Mouse (Mus musculus) C2C12 (cell line): ENCODE measurements around the gene Zbtb11. TPM values are rescaled to one million over a fixed set of nuclear protein-coding genes. Genes with fewer than 3 reads are reported as not detected.
A peak's percentile ranks its signal among the peaks of the same experiment; 100 is the strongest.

ENCODE experiments used
- H3K27me3 ChIP-seq: one replicate; pipeline ENCODE4 v1.6.1; 2011; ENCODE audit not compliant: control insufficient read depth, insufficient read depth, insufficient read length
- H3K36me3 ChIP-seq: one replicate; pipeline ENCODE4 v1.6.1; 2011; ENCODE audit not compliant: control insufficient read depth, insufficient read depth
- H3K4me3 ChIP-seq: one replicate; pipeline ENCODE4 v1.5.1; 2011; ENCODE audit warnings: mild to moderate bottlenecking, control low read depth; ENCODE audit not compliant: poor library complexity, insufficient read depth, severe bottlenecking
- H3K79me2 ChIP-seq: one replicate; pipeline ENCODE4 v1.6.1; 2011; ENCODE audit not compliant: control insufficient read depth, insufficient read depth
- H3K79me3 ChIP-seq: one replicate; pipeline ENCODE4 v1.6.1; 2011; ENCODE audit warnings: low read depth, control low read depth
- H3ac ChIP-seq: one replicate; pipeline ENCODE3; 2011; ENCODE audit warnings: low read depth; ENCODE audit not compliant: control insufficient read depth, insufficient read length
- CEBPB ChIP-seq: IDR thresholded peaks from one replicate; pipeline ENCODE4 v1.6.1; 2011; ENCODE audit warnings: low read depth, mild to moderate bottlenecking, control low read depth, moderate library complexity
- CTCF ChIP-seq: IDR thresholded peaks from one replicate; pipeline ENCODE4 v1.5.1; 2011; ENCODE audit not compliant: control insufficient read depth, insufficient read depth, insufficient read length
- FOSL1 ChIP-seq: IDR thresholded peaks from one replicate; pipeline ENCODE4 v1.8.0; 2011; ENCODE audit warnings: mild to moderate bottlenecking, low read length; ENCODE audit not compliant: poor library complexity, insufficient read depth, severe bottlenecking
- MAX ChIP-seq: IDR thresholded peaks from one replicate; pipeline ENCODE4 v1.6.1; 2011; ENCODE audit warnings: mild to moderate bottlenecking, control low read depth
- MYOD1 ChIP-seq: IDR thresholded peaks from one replicate; pipeline ENCODE4 v1.6.1; 2011; ENCODE audit warnings: low read depth; ENCODE audit not compliant: control insufficient read depth, insufficient read length
- MYOG ChIP-seq: IDR thresholded peaks from one replicate; pipeline ENCODE4 v1.6.1; 2011; ENCODE audit not compliant: control insufficient read depth, insufficient read length; ENCODE audit errors: extremely low read depth
- USF1 ChIP-seq: IDR thresholded peaks from one replicate; pipeline ENCODE4 v1.6.1; 2011; ENCODE audit warnings: low read depth, mild to moderate bottlenecking, control low read depth, moderate library complexity
- long read RNA-seq, 2 experiments: library from polyadenylated mRNA; unstranded; transcript quantifications; one replicate each; pipeline ENCODE4 v2.0.0; 2019 to 2020
- polyA plus RNA-seq: library from polyadenylated mRNA; unstranded; fragments of >200 nt; fragmentation: generic; extraction: Trizol; gene quantifications from one replicate; pipeline ENCODE4 v1.2.1, GENCODE M21; 2012; ENCODE audit warnings: missing spikeins

The Zbtb11 gene
- polyA plus RNA-seq = 3.6 TPM
- long read RNA-seq, experiment 1, partial matches to known transcripts = 1 of 2 reads
- long read RNA-seq, experiment 1, other reads (novel, unspliced or antisense) = 1 of 2 reads
- long read RNA-seq, experiment 2, full-length matches to known transcripts = 44 of 68 reads
- long read RNA-seq, experiment 2, partial matches to known transcripts = 16 of 68 reads
- long read RNA-seq, experiment 2, other reads (novel, unspliced or antisense) = 8 of 68 reads

DNA sequence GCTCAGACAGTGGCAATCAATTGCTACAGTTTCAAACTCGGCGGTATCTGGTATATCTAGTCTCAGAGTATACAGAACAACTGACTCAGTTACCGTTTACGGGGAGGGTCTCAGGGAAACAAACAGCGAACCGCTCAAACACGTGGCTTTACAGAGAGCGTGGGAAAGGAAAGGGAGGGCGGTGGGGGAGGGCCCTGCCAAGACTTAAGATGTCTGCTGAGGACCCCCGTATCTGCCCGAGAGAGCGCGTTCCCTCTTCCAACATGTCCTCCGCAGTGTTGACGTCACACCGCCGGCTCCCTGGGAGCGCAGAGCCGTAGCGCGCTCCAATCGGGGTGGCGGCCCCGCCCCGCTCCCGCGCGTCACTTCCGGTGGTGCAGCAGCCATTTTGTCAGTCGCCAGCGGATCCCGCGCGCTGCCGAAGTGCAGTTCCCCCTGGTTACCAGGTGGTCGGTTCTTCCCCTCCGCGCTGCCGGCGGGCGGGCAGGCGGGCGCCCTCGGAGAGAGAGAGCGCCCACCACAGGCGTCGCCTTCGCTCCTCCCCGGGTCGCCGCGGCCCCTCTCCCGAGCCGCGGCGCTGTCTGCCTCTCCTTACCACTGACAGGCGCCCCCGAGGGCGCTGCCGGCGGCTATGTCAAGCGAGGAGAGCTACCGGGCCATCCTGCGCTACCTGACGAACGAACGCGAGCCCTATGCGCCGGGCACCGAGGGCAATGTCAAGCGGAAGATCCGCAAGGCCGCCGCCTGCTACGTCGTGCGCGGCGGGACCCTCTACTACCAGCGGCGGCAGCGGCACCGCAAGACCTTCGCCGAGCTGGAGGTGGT lies at the start of gene Zbtb11:
Gene Zbtb11, plus strand, starts transcription at position 453 of the 825 bp plus-strand sequence.
- Histone ChIP-seq H3K36me3 (peaks cover 52% of the 10 kb centered on the region), H3ac (peak within 1 kb of the TSS; percentile 100)
- TF ChIP-seq MAX = peak; percentile 88
- no peak for TF ChIP-seq CTCF

DNA sequence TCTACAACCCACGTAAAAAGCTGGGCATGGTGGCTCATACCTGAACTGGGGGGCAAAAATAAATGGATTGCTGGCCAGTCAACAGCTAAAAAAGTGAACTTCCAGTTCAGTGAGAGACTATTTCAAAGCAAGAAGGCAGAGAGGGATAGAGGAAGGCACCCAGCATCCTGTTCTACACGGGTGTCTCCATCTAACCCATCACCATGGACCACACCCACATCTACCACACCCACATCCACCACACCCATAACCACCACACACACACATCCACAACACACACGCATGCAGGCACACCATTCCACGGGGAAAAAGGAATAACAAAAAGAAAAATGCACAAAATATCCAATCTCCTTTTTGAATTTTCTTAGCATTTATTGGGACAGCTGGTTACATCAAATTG lies 49.7 kb upstream of the Zbtb11 start:
- Histone ChIP-seq H3K36me3 (peaks cover 18% of the 10 kb centered on the region), H3ac (no peak overlapping the region)
- no peak for TF ChIP-seq USF1
- TF ChIP-seq CEBPB = no peak
- no peak for TF ChIP-seq FOSL1
- no peak for TF ChIP-seq MAX
- TF ChIP-seq MYOD1 = no peak
- no peak for TF ChIP-seq CTCF
- no peak for TF ChIP-seq MYOG

More for the DNA sequence above, at the start of gene Zbtb11:
- H3K79me3 ChIP-seq = peaks cover 61% of the 10 kb centered on the region
- H3K4me3 ChIP-seq = peak within 1 kb of the TSS; percentile 91
- H3K79me2 ChIP-seq = peaks cover 84% of the 10 kb centered on the region
- no peaks in the 10 kb centered on the region for H3K27me3 ChIP-seq

DNA sequence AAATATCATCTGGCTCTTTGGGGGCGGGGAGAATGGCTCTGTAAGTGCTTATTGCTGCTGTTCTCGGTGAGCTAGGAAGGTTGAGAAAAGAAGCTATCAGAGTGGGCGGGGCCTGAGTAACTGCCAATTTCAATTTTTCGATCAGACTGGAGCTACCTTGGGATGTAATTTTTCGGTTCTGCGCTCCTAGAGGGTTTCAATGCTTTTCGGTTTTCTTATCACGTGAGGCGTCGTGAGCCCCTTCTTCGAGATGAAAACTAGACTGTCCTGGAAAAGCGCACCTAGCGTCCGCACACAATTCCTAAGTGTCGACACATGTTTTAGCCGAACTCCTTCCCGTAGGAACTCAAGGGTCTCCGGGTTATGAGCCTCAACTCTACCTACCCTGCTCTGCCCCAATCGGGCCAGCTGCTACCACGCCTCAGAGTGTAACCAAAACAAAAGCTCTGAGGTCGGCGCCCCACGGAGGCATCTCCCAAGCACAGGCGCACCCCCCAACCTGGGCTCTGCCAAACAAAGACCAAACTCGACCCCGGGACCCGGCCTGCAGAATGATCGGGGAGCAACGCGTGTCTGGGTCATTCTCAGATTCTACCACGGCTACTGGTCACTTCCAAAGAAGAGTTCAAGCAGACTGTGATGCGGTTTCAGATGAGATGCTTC lies 39.9 kb upstream of the Zbtb11 start:
- Histone ChIP-seq H3K27me3 (no peaks in the 10 kb centered on the region), H3ac (peak overlapping the region; percentile 47), H3K79me2 (peaks cover 12% of the 10 kb centered on the region), H3K36me3 (no peaks in the 10 kb centered on the region), H3K4me3 (peak overlapping the region; percentile 74), H3K79me3 (no peaks in the 10 kb centered on the region)
- TF ChIP-seq USF1 (peak; percentile 73), MYOD1 (no peak)

More for the DNA sequence above, 49.7 kb upstream of the Zbtb11 start:
- no peaks in the 10 kb centered on the region for H3K27me3 ChIP-seq
- no peaks in the 10 kb centered on the region for H3K79me2 ChIP-seq
- no peak overlapping the region for H3K4me3 ChIP-seq
- no peaks in the 10 kb centered on the region for H3K79me3 ChIP-seq

DNA sequence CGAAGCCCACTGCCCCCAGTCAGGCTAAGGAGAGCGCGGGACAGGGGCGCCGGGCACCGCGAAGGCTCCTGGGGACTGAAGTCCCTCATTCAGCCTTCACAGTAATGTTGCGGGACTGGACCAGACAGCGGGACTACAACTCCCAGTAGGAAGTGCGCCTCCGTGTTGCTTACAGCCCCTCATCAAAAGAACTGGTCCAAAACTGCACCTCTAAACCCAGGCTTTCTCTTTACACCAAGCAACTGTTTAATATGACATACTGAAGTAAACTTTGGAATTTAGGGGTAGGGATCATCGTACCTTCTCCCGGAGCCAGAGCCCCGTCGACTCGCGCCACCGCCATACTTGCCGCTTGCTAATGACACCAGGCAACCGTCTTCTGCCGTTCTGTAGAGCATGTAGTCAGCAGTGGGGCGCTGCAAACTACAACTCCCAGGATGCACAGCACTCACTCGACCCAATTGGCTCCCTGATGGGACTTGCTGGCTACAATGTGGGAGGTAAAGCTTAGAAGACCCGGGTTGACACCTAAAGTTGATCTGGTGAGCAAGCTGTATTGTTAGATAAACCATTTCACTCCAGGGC lies 39.1 kb upstream of the Zbtb11 start, which contains the start of gene Cep97:
Gene Cep97, minus strand, starts transcription at position 403 of the 585 bp plus-strand sequence.
- Histone ChIP-seq H3K27me3 (no peaks in the 10 kb centered on the region), H3K79me2 (peaks cover 12% of the 10 kb centered on the region), H3K4me3 (peak within 1 kb of the TSS; percentile 74), H3K36me3 (no peaks in the 10 kb centered on the region), H3K79me3 (no peaks in the 10 kb centered on the region), H3ac (peak within 1 kb of the TSS; percentile 47)
- no peak for TF ChIP-seq CTCF
- no peak for TF ChIP-seq USF1
- TF ChIP-seq MYOG = no peak
- no peak for TF ChIP-seq CEBPB
- no peak for TF ChIP-seq MAX
- TF ChIP-seq MYOD1 = no peak
- TF ChIP-seq FOSL1 = no peak

DNA sequence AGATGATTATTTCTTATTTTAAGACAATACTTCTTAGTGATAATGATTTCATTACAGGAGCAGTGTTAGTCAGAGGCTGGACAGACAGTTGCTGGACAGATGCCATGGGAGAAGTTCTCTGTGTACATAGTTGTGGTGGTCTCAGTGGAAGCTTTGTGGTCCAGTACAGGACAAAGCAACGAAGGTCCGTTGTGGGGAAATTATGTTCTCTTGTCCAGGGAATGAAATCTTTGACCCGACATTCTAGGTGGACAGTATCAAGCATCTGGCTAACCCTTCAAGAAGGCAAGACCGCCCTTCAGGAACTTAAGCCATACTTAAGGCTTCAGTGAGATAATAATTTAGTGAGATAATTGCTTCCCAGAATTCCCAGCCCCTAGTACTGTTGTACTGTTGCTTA lies 34.9 kb upstream of the Zbtb11 start:
- Histone ChIP-seq H3K79me2 (peaks cover 3% of the 10 kb centered on the region), H3K79me3 (no peaks in the 10 kb centered on the region), H3ac (no peak overlapping the region), H3K27me3 (peaks cover 5% of the 10 kb centered on the region), H3K4me3 (no peak overlapping the region), H3K36me3 (no peaks in the 10 kb centered on the region)
- TF ChIP-seq USF1 (no peak), CTCF (no peak), MYOD1 (no peak), MAX (no peak), FOSL1 (no peak), MYOG (no peak), CEBPB (no peak)
